Mouse (Mus musculus) frontal cortex, postnatal 10 days (tissue): Measurements from ENCODE around the gene Tgfbr3l.

Experiments used
- DNase-seq, 2 experiments: peaks; one replicate each; pipeline ENCODE4 v3.0.0; 2022; ENCODE audit warnings: low spot score in 2 of 2, mixed read lengths in 1 of 2

The Tgfbr3l gene

DNA sequence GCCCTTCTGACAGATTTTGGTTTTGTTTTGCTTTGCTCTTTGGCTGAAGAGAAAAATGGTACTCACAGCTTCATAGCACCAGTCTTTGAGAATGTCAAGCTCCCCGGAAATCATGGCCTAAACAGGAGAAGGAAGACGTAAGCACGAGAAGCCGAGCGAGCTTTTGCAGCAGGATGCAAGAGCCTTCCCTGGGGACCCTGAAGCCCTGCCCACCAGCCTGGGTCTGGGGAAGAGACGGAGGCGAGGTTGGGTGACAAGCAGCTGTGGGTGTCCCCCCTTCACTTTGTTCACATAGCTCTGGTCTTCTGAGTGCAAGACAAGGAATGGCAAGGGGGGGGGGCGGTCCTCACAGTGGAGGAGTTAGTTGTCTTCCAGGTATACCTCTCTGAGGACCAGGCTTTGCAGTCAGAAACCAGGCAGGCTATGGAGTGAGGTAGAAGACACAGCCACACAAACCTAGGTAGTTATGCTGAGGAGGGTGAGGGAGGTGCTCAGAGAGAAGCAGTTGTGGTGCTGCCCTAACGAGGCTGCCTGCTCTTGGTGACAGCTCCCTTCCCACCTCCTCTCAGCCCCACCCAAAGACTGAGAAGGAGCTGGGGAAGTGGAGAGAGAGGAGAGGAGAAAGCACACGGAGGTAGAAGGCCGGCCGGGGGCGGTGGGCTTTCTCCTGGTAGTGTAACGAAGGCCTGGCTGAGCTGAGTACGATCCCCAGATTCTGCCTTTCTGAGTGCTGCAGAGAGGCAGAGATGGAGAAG is 17.3 kb downstream of the Tgfbr3l start:
- DNase-seq = no peak

DNA sequence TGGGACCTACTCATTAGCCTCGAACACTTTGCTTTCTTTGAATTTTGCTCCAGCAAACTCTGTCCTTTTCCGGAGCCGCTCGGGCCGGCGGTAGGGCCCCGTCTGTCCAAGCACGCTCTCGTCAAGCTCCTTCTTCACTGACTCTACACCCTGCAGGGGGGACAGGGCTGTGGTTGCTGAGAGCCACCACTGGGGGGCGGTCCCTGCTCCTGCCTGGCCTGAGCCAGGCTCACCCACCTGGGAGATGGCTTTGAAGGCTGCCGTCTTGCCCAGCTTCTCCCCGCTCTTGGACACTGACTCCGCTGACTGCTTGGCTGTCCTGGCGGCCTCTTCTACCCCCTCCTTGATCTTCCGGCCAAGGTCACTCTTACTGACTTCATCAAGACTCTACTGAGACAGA is 19.6 kb downstream of the Tgfbr3l start:
- DNase-seq = no peak

DNA sequence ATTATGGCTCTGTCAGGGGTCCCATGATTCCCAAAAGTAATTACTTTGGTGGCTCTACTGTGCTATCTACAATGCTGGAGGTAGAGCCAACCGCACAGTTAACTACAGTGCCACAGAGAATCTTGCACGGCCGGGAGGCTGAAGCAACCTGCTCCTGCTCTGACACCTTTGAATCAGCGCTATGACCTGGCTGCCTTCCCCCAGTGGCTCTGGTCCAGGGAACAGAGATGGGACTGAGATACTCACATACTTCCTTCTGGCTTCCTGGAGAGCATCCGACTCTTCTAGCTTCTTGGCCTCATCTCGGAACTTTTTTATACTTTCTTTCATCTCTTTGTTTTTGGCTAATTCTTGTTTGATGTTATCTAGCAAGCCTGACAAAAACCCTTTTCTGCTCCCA is 21.6 kb downstream of the Tgfbr3l start:
- DNase-seq = no peak

DNA sequence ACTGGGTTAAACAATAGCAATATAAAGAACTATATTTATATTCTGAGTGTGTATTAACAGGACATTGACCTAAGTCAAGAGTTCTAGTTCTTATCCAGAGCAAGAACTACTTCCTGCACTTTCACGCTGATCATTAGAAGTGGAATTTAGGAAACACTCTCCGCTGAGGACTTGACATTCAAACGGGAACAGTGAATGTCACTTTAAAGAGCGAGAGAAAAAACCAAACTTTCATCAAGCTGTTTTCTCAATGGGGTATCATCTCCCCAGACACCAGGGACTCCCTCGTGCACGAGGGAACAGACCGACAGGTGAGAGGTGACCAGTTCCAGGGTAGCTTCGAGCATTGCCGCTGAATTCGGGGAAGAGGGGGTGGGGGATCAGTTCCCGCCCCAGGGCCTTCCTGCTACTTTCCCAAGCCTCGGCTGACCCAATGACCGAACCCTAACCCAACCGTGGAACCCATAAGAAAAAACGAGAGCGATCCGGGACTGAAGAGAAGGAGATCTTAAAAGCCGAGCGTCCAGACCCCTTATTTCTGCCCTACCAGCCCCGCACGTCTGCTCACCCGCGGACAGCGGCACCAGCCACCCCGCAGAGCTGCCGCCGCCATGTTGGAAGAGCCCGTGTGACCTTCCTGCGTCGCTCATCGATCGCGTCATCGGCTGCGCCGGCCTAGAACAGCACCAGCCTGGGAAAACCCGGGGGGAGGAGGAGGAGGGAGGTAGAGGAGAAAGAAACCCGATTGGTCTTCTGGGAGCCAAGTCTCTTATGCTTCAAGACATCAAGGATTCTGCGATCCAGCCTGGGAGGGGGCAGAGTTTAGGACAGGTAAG is 27.5 kb downstream of the Tgfbr3l start, which contains the start of gene Timm44:
Timm44 (minus strand) TSS at position 639 of the 836 bp plus-strand sequence.
- peak; percentile 96 to 98 for DNase-seq

DNA sequence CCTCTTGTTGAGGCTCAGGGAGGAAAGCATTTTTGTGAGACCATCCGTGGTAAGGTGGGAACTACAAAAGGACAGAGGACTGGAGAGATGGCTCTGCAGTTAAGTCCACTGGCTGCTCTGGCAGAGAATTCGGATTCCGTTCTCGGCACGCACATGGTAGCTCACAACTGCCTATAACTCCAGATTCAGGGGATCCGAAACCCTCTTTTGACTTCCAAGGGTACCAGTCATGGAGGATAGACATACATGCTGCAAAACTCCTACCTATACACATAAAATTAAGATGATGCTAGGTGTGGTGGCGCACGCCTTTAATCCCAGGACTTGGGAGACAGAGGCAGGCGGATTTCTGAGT is 28.1 kb downstream of the Tgfbr3l start:
- no peak for DNase-seq

DNA sequence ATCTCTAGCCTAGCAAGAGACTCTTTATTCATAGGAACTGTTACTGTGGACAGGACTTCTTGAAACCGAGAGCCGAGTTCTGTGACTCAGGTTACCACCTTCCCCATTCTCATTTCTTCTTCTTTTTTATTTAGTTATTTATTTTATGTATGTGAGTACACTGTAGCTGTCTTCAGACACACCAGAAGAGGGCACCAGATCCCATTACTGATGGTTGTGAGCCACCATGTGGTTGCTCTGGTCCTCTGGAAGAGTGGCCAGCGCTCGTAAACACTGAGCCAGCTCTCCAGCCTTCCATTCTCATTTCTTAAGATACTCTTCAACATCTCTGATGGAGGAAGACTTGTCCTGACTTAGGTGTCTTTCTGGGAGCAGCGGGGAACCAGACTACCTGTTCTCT is 44.7 kb downstream of the Tgfbr3l start:
- no peak for DNase-seq

DNA sequence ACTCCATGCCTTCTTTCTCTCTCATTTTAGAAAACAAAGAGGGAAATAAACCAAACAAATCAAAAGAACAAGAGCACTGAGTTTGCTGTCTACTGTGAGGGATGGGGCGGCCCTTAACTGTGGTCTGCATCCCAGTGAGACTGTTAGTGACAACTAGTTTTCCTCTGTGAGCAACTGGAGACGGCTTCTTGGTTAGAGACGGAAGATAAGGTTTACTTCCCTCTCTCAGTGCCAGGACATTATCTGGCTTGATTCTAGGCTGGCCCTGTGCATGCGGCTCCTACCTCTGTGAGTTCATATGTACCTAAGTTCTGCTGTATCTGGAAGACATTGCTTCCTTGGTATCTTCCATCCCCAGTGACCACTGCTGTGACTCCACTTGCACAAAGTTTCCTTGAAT is 49.8 kb downstream of the Tgfbr3l start:
- DNase-seq = no peak
